16 mouse cellular contexts compared by ENCODE assay signal in genomic region chr17:5799396-5800021, GRCm38 (mm10). TPM values are rescaled to one million over a fixed set of nuclear protein-coding genes. Genes with fewer than 3 reads are reported as not detected.
DNase-seq lines count a peak whose midpoint lies in the region; ATAC-seq lines count a peak whose summit lies in the region.
"Had no signal": no experiment of that assay in that cellular context is flagged by ENCODE, and none has a peak within 500 bp of the region (broad histone marks: within the 10 kb centered on the region; RNA-seq: fewer than 3 reads in every experiment).

No protein-coding gene starts in this region.

- WGBS in heart, embryonic 10.5 days: 63% methylated on average over 17 of the region's 17 CpGs
- 66% methylated on average over 17 of the region's 17 CpGs for WGBS in liver, embryonic 13.5 days (ENCODE audit: insufficient replicate concordance)
- 86% methylated on average over 17 of the region's 17 CpGs for WGBS in hindbrain, embryonic 13.5 days

- intact Hi-C loops in heart, postnatal 36 days (cut with DNase I): loop anchor here (5.0 kb wide), 2 partner anchors 178 to 218 kb away; no protein-coding TSS in a partner anchor

- peak overlapping the region; percentile 48; the same call in 1 of the 2 replicates for H3K9ac ChIP-seq in liver, embryonic 13.5 days
- H3K9ac ChIP-seq in hindbrain, embryonic 13.5 days: no peak overlapping the region
- H3K9ac ChIP-seq: lung, embryonic 14.5 days; neural tube, embryonic 13.5 days had no signal

- H3K27ac ChIP-seq in heart, embryonic 10.5 days: peak overlapping the region; percentile 49; the same call in 1 of the 2 replicates
- H3K27ac ChIP-seq in liver, embryonic 13.5 days: no peak overlapping the region
- no peak overlapping the region for H3K27ac ChIP-seq in hindbrain, embryonic 13.5 days
- H3K27ac ChIP-seq: hindbrain, embryonic 10.5 days; left cerebral cortex, adult 2 months; neural tube, embryonic 13.5 days had no signal

- H3K4me3 ChIP-seq in heart, embryonic 10.5 days: no peak overlapping the region
- H3K4me3 ChIP-seq in liver, embryonic 13.5 days (replicated peaks): peak overlapping the region; percentile 38; the same call in 1 of the 2 replicates
- no peak overlapping the region for H3K4me3 ChIP-seq in hindbrain, embryonic 13.5 days
- H3K4me3 ChIP-seq: hindbrain, embryonic 10.5 days; left cerebral cortex, adult 2 months; neural tube, embryonic 13.5 days had no signal

- H3K27me3 ChIP-seq in heart, embryonic 10.5 days (ENCODE audit: insufficient read depth, poor library complexity, severe bottlenecking): peaks cover 6% of the 10 kb centered on the region; the same call in 1 of the 2 replicates
- H3K27me3 ChIP-seq in liver, embryonic 13.5 days: no peaks in the 10 kb centered on the region
- no peaks in the 10 kb centered on the region for H3K27me3 ChIP-seq in hindbrain, embryonic 13.5 days
- H3K27me3 ChIP-seq: neural tube, embryonic 13.5 days had no signal

- no peak for DNase-seq in heart, embryonic 10.5 days (ENCODE audit: low spot score)
- no peak for DNase-seq in heart, postnatal 36 days
- DNase-seq in 3T3-L1 (ENCODE audit: low read depth, low spot score): peak; percentile 90
- peak; percentile 54 for DNase-seq in adipocyte (ENCODE audit: low spot score)
- no peak for DNase-seq in liver, embryonic 13.5 days
- no peak for DNase-seq in cerebellum, adult 9-10 months
- DNase-seq in retina, postnatal 1 day: no peak
- DNase-seq: gastrocnemius, postnatal 36 days; kidney, adult 11 months; lung, embryonic 14.5 days; thymus, adult 2 months had no signal

- H3K36me3 ChIP-seq in heart, embryonic 10.5 days: no peaks in the 10 kb centered on the region
- no peaks in the 10 kb centered on the region for H3K36me3 ChIP-seq in liver, embryonic 13.5 days
- no peaks in the 10 kb centered on the region for H3K36me3 ChIP-seq in hindbrain, embryonic 13.5 days
- H3K36me3 ChIP-seq: hindbrain, embryonic 10.5 days; neural tube, embryonic 13.5 days had no signal

- no peak for ATAC-seq in liver, embryonic 13.5 days (ENCODE audit: low read depth)
- ATAC-seq in hindbrain, embryonic 13.5 days (ENCODE audit: low FRiP score): no peak
- ATAC-seq: activated CD4-positive, CD25-positive, alpha-beta regulatory T cell, adult 4 months had no signal

- H3K9me3 ChIP-seq in heart, embryonic 10.5 days: no peaks in the 10 kb centered on the region
- H3K9me3 ChIP-seq in liver, embryonic 13.5 days (replicated peaks): no peaks in the 10 kb centered on the region
- H3K9me3 ChIP-seq in hindbrain, embryonic 13.5 days: no peaks in the 10 kb centered on the region
- H3K9me3 ChIP-seq: hindbrain, embryonic 10.5 days; neural tube, embryonic 13.5 days had no signal

- H3K4me2 ChIP-seq in liver, embryonic 13.5 days: peak overlapping the region; percentile 58
- no peak overlapping the region for H3K4me2 ChIP-seq in hindbrain, embryonic 13.5 days
- H3K4me2 ChIP-seq: lung, embryonic 14.5 days; neural tube, embryonic 13.5 days had no signal

- peaks cover 52% of the 10 kb centered on the region for H3K4me1 ChIP-seq in heart, embryonic 10.5 days
- H3K4me1 ChIP-seq in liver, embryonic 13.5 days (replicated peaks): peaks cover 71% of the 10 kb centered on the region
- peaks cover 18% of the 10 kb centered on the region for H3K4me1 ChIP-seq in hindbrain, embryonic 13.5 days (replicated peaks)

RNA-seq across cellular contexts. Expression of gene Snx9, which starts 41.6 kb away (rescaled TPM):
- 22.6 and 26.5 TPM in 2 replicates for polyA plus RNA-seq in heart, embryonic 10.5 days (2016; fragmentation: Nextera tagmentation; extraction: Ambion mirVana)
- 10 to 100 TPM; 31.0 to 32.6 TPM for total RNA-seq in heart, postnatal 36 days (2021)
- 12.2 and 14.1 TPM in 2 replicates for polyA plus RNA-seq in liver, embryonic 13.5 days (2015; fragmentation: Nextera tagmentation; extraction: Ambion mirVana)
- 7.5 and 8.4 TPM in 2 replicates for polyA plus RNA-seq in hindbrain, embryonic 13.5 days (2015; fragmentation: Nextera tagmentation; extraction: Ambion mirVana)

Comparison
In these comparisons a context has a peak if more than half of its experiments do, and no peak if none do; other contexts are left out.
1. DNase-seq: peak in 3T3-L1 (single experiment) and adipocyte (single experiment); none in heart, embryonic 10.5 days (single experiment), heart, postnatal 36 days (0 of 2), liver, embryonic 13.5 days (single experiment), cerebellum, adult 9-10 months (single experiment) and retina, postnatal 1 day (single experiment).